Mouse (Mus musculus) bone marrow macrophage, adult 2 months (primary cell): ENCODE measurements around the gene Cntnap1. TPM values are rescaled to one million over a fixed set of nuclear protein-coding genes. Genes with fewer than 3 reads are reported as not detected.

Source experiments
- H3K27ac ChIP-seq: 2 replicates; pipeline ENCODE4 v1.5.1; 2012; ENCODE audit warnings: low read depth, low read length; ENCODE audit not compliant: insufficient read depth
- H3K4me1 ChIP-seq: 2 replicates; pipeline ENCODE4 v1.6.1; 2012; ENCODE audit warnings: low read length; ENCODE audit not compliant: control insufficient read depth, insufficient read depth
- H3K4me3 ChIP-seq: 2 replicates; pipeline ENCODE4 v1.5.1; 2012; ENCODE audit warnings: mild to moderate bottlenecking, low read length, moderate library complexity; ENCODE audit not compliant: insufficient read depth
- CTCF ChIP-seq: IDR thresholded peaks from 2 replicates; pipeline ENCODE4 v1.5.1; 2012; ENCODE audit warnings: low read depth, mild to moderate bottlenecking, low read length, moderate library complexity
- POLR2A ChIP-seq: IDR thresholded peaks from 2 replicates; pipeline ENCODE4 v1.6.1; 2012; ENCODE audit warnings: mild to moderate bottlenecking, low read depth, low read length, borderline replicate concordance
- polyA plus RNA-seq: library from polyadenylated mRNA; stranded (reverse); fragments of >200 nt; gene quantifications from 2 replicates; pipeline ENCODE4 v1.2.4, GENCODE M21; 2012; ENCODE audit not compliant: missing spikeins, insufficient read depth, insufficient read length

Gene Cntnap1
- polyA plus RNA-seq, 1 experiment, result 2.5 TPM

GRCm38 (mm10) chr11:101184984-101185383, 14.7 kb downstream of the Cntnap1 start:
- no peak overlapping the region for H3K4me3 ChIP-seq
- no peak overlapping the region for H3K27ac ChIP-seq
- TF ChIP-seq POLR2A (no peak), CTCF (no peak)
- peaks cover 3% of the 10 kb centered on the region; the same call in 1 of the 2 replicates for H3K4me1 ChIP-seq

GRCm38 (mm10) chr11:101185441-101185840, 15.1 kb downstream of the Cntnap1 start:
- Histone ChIP-seq H3K27ac (no peak overlapping the region), H3K4me1 (peaks cover 6% of the 10 kb centered on the region; the same call in 1 of the 2 replicates), H3K4me3 (no peak overlapping the region)
- TF ChIP-seq CTCF (no peak), POLR2A (no peak)

DNA sequence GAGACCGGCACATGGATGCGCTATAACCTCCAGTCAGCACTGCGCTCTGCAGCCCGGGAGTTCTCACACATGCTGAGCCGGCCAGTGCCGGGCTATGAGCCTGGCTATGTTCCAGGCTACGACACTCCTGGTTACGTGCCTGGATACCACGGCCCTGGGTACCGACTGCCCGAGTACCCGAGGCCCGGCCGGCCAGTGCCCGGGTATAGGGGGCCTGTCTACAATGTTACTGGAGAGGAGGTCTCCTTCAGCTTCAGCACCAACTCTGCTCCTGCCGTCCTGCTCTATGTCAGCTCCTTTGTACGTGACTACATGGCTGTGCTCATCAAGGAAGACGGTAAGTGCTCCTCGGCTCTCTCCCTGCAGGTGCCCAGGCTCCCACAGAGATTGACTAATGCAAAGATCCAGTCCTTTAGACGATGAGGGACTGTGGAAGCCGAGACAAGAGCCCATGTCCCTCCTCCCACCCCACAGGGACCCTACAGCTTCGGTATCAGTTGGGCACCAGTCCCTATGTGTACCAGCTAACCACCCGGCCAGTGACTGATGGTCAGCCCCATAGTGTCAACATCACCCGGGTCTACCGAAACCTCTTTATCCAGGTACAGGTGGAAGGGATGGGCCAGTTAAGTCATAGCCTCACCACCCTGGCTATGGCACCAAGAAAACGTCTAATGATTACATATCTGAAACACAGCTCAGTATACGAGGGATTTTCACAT, 16.4 kb downstream of the Cntnap1 start:
- H3K4me3 ChIP-seq, result no peak overlapping the region
- TF ChIP-seq POLR2A (no peak), CTCF (no peak)
- peaks cover 6% of the 10 kb centered on the region; the same call in 1 of the 2 replicates for H3K4me1 ChIP-seq
- no peak overlapping the region for H3K27ac ChIP-seq

DNA sequence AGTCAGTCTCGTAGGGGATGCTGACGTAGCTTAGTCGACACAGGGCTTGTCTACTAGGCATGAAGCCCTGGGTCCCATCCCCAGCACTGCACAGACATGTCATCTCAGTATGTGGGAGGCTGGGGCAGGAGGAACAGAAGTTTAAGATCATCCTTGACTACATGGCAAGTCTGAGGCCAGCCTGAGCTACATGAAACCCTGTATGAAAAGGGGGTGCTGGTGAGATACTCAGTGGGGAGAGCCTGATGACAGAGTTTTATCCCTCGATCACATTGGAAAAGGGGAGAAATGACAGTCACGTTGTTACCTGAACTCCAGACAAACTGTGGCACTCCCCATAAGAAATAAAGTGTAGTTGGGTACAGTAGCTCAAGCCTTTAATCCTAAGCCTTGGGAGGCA, 17.2 kb downstream of the Cntnap1 start:
- Histone ChIP-seq H3K27ac (no peak overlapping the region), H3K4me1 (peaks cover 6% of the 10 kb centered on the region; the same call in 1 of the 2 replicates), H3K4me3 (no peak overlapping the region)
- TF ChIP-seq CTCF (no peak), POLR2A (no peak)

- H3K27ac ChIP-seq, result no peak overlapping the region
Measured at GRCm38 (mm10) chr11:101188166-101188805, 18.0 kb downstream of the Cntnap1 start.

GRCm38 (mm10) chr11:101189495-101190180, 19.3 kb downstream of the Cntnap1 start:
- TF ChIP-seq CTCF, result no peak
- TF ChIP-seq POLR2A, result no peak
- no peak overlapping the region for H3K4me3 ChIP-seq
- no peak overlapping the region for H3K27ac ChIP-seq
- peaks cover 6% of the 10 kb centered on the region; the same call in 1 of the 2 replicates for H3K4me1 ChIP-seq

More at GRCm38 (mm10) chr11:101188166-101188805, 18.0 kb downstream of the Cntnap1 start:
- TF ChIP-seq POLR2A, result no peak
- TF ChIP-seq CTCF, result no peak
- peaks cover 6% of the 10 kb centered on the region; the same call in 1 of the 2 replicates for H3K4me1 ChIP-seq
- H3K4me3 ChIP-seq, result no peak overlapping the region

DNA sequence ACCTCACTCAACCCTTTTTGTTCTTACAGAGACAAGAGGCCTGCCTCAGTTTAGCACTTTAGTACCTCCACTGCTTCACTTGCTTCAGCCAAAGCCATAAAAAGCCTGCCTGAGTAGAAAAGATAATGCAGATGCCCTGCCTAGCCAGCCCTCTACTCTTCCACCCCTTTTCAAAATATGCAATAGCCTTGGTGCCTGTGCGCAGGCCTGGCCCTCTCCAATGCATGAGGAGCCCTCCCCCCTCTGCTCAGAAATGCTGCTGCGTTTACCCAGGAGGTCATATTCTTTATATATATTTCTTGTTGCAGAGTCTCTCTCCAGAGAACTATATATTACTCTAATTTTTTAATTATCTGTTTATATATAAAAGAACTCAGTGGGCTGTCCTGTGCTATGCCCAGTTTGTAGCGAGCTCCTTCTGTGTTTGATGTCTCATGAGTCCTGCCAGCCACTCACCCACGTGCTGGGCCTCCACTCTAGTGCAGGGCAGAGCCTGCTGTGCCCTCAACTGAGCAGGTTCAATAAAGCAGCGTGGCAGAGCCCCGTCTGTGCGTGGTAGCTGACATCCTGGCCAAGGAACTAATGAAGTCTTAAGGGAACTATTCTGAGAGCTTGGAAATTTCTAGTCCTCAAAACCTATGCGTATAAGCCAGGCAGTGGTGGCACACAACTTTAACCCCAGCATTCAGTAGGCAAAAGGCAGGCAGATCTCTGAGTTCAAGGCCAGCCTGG, 20.0 kb downstream of the Cntnap1 start:
- TF ChIP-seq CTCF (no peak), POLR2A (no peak)
- Histone ChIP-seq H3K27ac (no peak overlapping the region), H3K4me1 (peaks cover 6% of the 10 kb centered on the region; the same call in 1 of the 2 replicates), H3K4me3 (no peak overlapping the region)

- H3K4me3 ChIP-seq, result no peak overlapping the region
- TF ChIP-seq POLR2A (no peak), CTCF (no peak)
- H3K4me1 ChIP-seq, result peaks cover 6% of the 10 kb centered on the region; the same call in 1 of the 2 replicates
- H3K27ac ChIP-seq, result no peak overlapping the region
Measured at GRCm38 (mm10) chr11:101190913-101191907, 20.9 kb downstream of the Cntnap1 start.
